ENCODE assay signal across 8 mouse cellular contexts in genomic region chr13:46724371-46724770, GRCm38 (mm10). TPM values are rescaled to one million over a fixed set of nuclear protein-coding genes. Genes with fewer than 3 reads are reported as not detected.
DNase-seq lines count a peak whose midpoint lies in the region; ATAC-seq and TF ChIP-seq lines count a peak whose summit lies in the region.

No protein-coding gene starts in this region.

- no peak for ATAC-seq in forebrain, embryonic 11.5 days (replicated peaks; ENCODE audit: low FRiP score)
- no peak for ATAC-seq in kidney, postnatal 0 days (replicated peaks; ENCODE audit: low FRiP score, low read depth)
- no peak for ATAC-seq in liver, embryonic 12.5 days

- H3K9me3 ChIP-seq in forebrain, embryonic 10.5 days, result no peaks in the 10 kb centered on the region
- H3K9me3 ChIP-seq in forebrain, embryonic 11.5 days (ENCODE audit: control insufficient read depth, low read length), result no peaks in the 10 kb centered on the region
- no peaks in the 10 kb centered on the region for H3K9me3 ChIP-seq in kidney, postnatal 0 days (replicated peaks; ENCODE audit: low read length)
- no peaks in the 10 kb centered on the region for H3K9me3 ChIP-seq in E14TG2a.4 (ENCODE audit: low read length)
- H3K9me3 ChIP-seq in liver, embryonic 12.5 days (replicated peaks), result no peaks in the 10 kb centered on the region

- DNase-seq in forebrain, embryonic 10.5 days (ENCODE audit: extremely low spot score, low spot score), result no peak
- no peak for DNase-seq in forebrain, embryonic 11.5 days (ENCODE audit: low spot score)
- DNase-seq in kidney, postnatal 0 days (ENCODE audit: low spot score), result peak; percentile 84
- DNase-seq in kidney, postnatal 25 days, result no peak
- DNase-seq in layer of hippocampus, adult 18-20 months (ENCODE audit: low spot score in 2 of 2), result no peak
- DNase-seq in ovary, postnatal 14 days (ENCODE audit: low spot score), result no peak

- no peak overlapping the region for H3K9ac ChIP-seq in forebrain, embryonic 11.5 days (ENCODE audit: low read length)
- H3K9ac ChIP-seq in kidney, postnatal 0 days (ENCODE audit: low read depth, low read length), result 0 out of 2 replicates have a peak overlapping the region, but pooled peaks have one; percentile 1
- peak overlapping the region; percentile 93 for H3K9ac ChIP-seq in liver, embryonic 12.5 days

- TF ChIP-seq CTCF in kidney, postnatal 0 days (IDR thresholded peaks at IDR 0.05; ENCODE audit: low read depth), result peak; percentile 68
- TF ChIP-seq CTCF in E14TG2a.4 (conservative IDR thresholded peaks at IDR 0.05; ENCODE audit: low read length), result no peak

- H3K36me3 ChIP-seq in forebrain, embryonic 10.5 days (replicated peaks), result peaks cover 7% of the 10 kb centered on the region
- no peaks in the 10 kb centered on the region for H3K36me3 ChIP-seq in forebrain, embryonic 11.5 days (ENCODE audit: control insufficient read depth, insufficient read depth, low read length)
- H3K36me3 ChIP-seq in kidney, postnatal 0 days (ENCODE audit: insufficient read depth, low read length), result no peaks in the 10 kb centered on the region
- peaks cover 21% of the 10 kb centered on the region for H3K36me3 ChIP-seq in E14TG2a.4 (ENCODE audit: insufficient read depth, low read length)
- H3K36me3 ChIP-seq in liver, embryonic 12.5 days, result peaks cover 8% of the 10 kb centered on the region; the same call in 1 of the 2 replicates

- no peaks in the 10 kb centered on the region for H3K27me3 ChIP-seq in forebrain, embryonic 10.5 days (ENCODE audit: poor library complexity, severe bottlenecking)
- no peaks in the 10 kb centered on the region for H3K27me3 ChIP-seq in forebrain, embryonic 11.5 days (ENCODE audit: control insufficient read depth, insufficient read depth, low read length)
- no peaks in the 10 kb centered on the region for H3K27me3 ChIP-seq in kidney, postnatal 0 days (ENCODE audit: insufficient read depth, low read length)
- H3K27me3 ChIP-seq in E14TG2a.4 (ENCODE audit: insufficient read depth, low read length), result no peaks in the 10 kb centered on the region
- no peaks in the 10 kb centered on the region for H3K27me3 ChIP-seq in liver, embryonic 12.5 days (replicated peaks)

- H3K4me3 ChIP-seq in forebrain, embryonic 10.5 days, result peak overlapping the region; percentile 99; the same call in 1 of the 2 replicates
- H3K4me3 ChIP-seq in forebrain, embryonic 11.5 days (ENCODE audit: low read depth, low read length), result no peak overlapping the region
- H3K4me3 ChIP-seq in kidney, postnatal 0 days (replicated peaks; ENCODE audit: low read depth, low read length), result no peak overlapping the region
- peak overlapping the region; percentile 98 for H3K4me3 ChIP-seq in E14TG2a.4 (replicated peaks; ENCODE audit: low read length)
- peak overlapping the region; percentile 81 for H3K4me3 ChIP-seq in liver, embryonic 12.5 days

- H3K27ac ChIP-seq in forebrain, embryonic 10.5 days, result no peak overlapping the region
- no peak overlapping the region for H3K27ac ChIP-seq in forebrain, embryonic 11.5 days (ENCODE audit: low read depth, low read length)
- no peak overlapping the region for H3K27ac ChIP-seq in kidney, postnatal 0 days
- peak overlapping the region; percentile 91 for H3K27ac ChIP-seq in liver, embryonic 12.5 days

- no peak overlapping the region for H3K4me2 ChIP-seq in forebrain, embryonic 11.5 days (ENCODE audit: low read depth, low read length, severe bottlenecking)
- no peak overlapping the region for H3K4me2 ChIP-seq in kidney, postnatal 0 days (ENCODE audit: low read length)
- peak overlapping the region; percentile 76 for H3K4me2 ChIP-seq in liver, embryonic 12.5 days

- peaks cover 26% of the 10 kb centered on the region for H3K4me1 ChIP-seq in forebrain, embryonic 10.5 days
- 0 out of 2 replicates have a peak, but pooled peaks cover 6% of the 10 kb centered on the region for H3K4me1 ChIP-seq in forebrain, embryonic 11.5 days (replicated peaks; ENCODE audit: control insufficient read depth, insufficient read depth, low read length)
- peaks cover 9% of the 10 kb centered on the region; the same call in 1 of the 2 replicates for H3K4me1 ChIP-seq in kidney, postnatal 0 days (replicated peaks; ENCODE audit: insufficient read depth, low read length)
- peaks cover 75% of the 10 kb centered on the region for H3K4me1 ChIP-seq in E14TG2a.4 (replicated peaks; ENCODE audit: low read depth, low read length)
- peaks cover 59% of the 10 kb centered on the region for H3K4me1 ChIP-seq in liver, embryonic 12.5 days

RNA-seq across cellular contexts. Expression of gene Nup153, which starts 3.4 kb away (rescaled TPM):
- polyA plus RNA-seq in forebrain, embryonic 10.5 days (2016; fragmentation: Nextera tagmentation; extraction: Ambion mirVana), result 35.7 and 37.5 TPM in 2 replicates
- 49.3 and 49.7 TPM in 2 replicates for polyA plus RNA-seq in forebrain, embryonic 11.5 days (2014; fragmentation: Nextera tagmentation; extraction: Ambion mirVana)
- polyA plus RNA-seq in kidney, postnatal 0 days (2015; fragmentation: Nextera tagmentation; extraction: Ambion mirVana), result 15.3 and 17.7 TPM in 2 replicates
- polyA plus RNA-seq in liver, embryonic 12.5 days (2016; fragmentation: Nextera tagmentation; extraction: Ambion mirVana), result 38.3 and 39.0 TPM in 2 replicates
- 10 to 100 TPM; 57.5 to 58.6 TPM for total RNA-seq in layer of hippocampus, adult 18-20 months (2021)

RNA-seq across cellular contexts. Expression of gene Fam8a1, which starts 55.0 kb away (rescaled TPM):
- 6.7 and 7.4 TPM in 2 replicates for polyA plus RNA-seq in forebrain, embryonic 10.5 days (2016; fragmentation: Nextera tagmentation; extraction: Ambion mirVana)
- polyA plus RNA-seq in forebrain, embryonic 11.5 days (2014; fragmentation: Nextera tagmentation; extraction: Ambion mirVana), result 9.3 and 10.8 TPM in 2 replicates
- 11.1 and 13.3 TPM in 2 replicates for polyA plus RNA-seq in kidney, postnatal 0 days (2015; fragmentation: Nextera tagmentation; extraction: Ambion mirVana)
- 6.6 and 7.0 TPM in 2 replicates for polyA plus RNA-seq in liver, embryonic 12.5 days (2016; fragmentation: Nextera tagmentation; extraction: Ambion mirVana)
- total RNA-seq in layer of hippocampus, adult 18-20 months (2021), result 10 to 100 TPM; 84.7 to 86.4 TPM

Comparison
In these comparisons a context has a peak if more than half of its experiments do, and no peak if none do; other contexts are left out.
1. H3K4me3 ChIP-seq: peak in forebrain, embryonic 10.5 days (single experiment), E14TG2a.4 (single experiment) and liver, embryonic 12.5 days (single experiment); none in forebrain, embryonic 11.5 days (single experiment) and kidney, postnatal 0 days (single experiment).